Mouse (Mus musculus): ENCODE data around the gene Gm2115. TPM values are rescaled to one million over a fixed set of nuclear protein-coding genes. Genes with fewer than 3 reads are reported as not detected.
A peak's percentile ranks its signal among the peaks of the same experiment; 100 is the strongest.

Gene Gm2115
- polyA plus RNA-seq, 1 experiment from 2014 or later: 0.45 TPM

GRCm38 (mm10) chr7:84522426-84522825 lies 6.3 kb upstream of the Gm2115 start:
- DNase-seq (ENCODE audit: low spot score) (no peak), ATAC-seq (peak; percentile 40)
- H3K27ac ChIP-seq (ENCODE audit: low read length): no peak overlapping the region
- no peak overlapping the region for H3K4me2 ChIP-seq (replicated peaks; ENCODE audit: low read depth, low read length)
- H3K9me3 ChIP-seq (ENCODE audit: low read length): no peaks in the 10 kb centered on the region; the same call in 1 of the 2 replicates
- peaks cover 3% of the 10 kb centered on the region; the same call in 1 of the 2 replicates for H3K4me1 ChIP-seq (ENCODE audit: insufficient read depth, low read depth, low read length)
- H3K9ac ChIP-seq (replicated peaks; ENCODE audit: low read depth): no peak overlapping the region
- TF ChIP-seq CTCF (IDR thresholded peaks at IDR 0.05) (no peak), EP300 (IDR thresholded peaks at IDR 0.05) (no peak)
- WGBS: 20% methylated on average over 1 of the region's 1 CpGs
- no peak overlapping the region for H3K4me3 ChIP-seq (ENCODE audit: low read depth, low read length)
- H3K27me3 ChIP-seq (replicated peaks; ENCODE audit: insufficient read depth, low read length): no peaks in the 10 kb centered on the region
- H3K36me3 ChIP-seq (ENCODE audit: insufficient read depth, low read length): no peaks in the 10 kb centered on the region

DNA sequence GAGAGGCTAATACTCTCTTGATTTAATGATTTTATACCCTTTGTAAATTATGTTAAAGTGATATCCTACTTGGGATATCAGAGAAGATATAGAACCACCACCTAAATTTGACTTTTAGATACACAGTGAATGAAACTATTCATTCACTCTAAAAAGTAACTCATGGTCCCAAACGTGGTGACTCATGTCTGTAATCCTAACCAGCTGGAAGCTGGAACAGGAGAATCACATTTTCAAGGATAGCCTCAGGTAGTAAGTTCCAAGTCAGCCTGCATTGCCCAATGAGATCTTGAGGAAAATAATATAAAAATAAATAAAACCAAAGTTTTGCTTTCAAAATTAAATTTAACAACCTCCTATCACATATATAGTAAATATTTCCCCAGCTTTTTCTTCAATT lies 2.6 kb upstream of the Gm2115 start:
- no peaks in the 10 kb centered on the region for H3K36me3 ChIP-seq (ENCODE audit: insufficient read depth, low read length)
- H3K4me1 ChIP-seq (ENCODE audit: insufficient read depth, low read depth, low read length): peaks cover 3% of the 10 kb centered on the region; the same call in 1 of the 2 replicates
- WGBS: 23% methylated on average over 1 of the region's 1 CpGs
- H3K9ac ChIP-seq (replicated peaks; ENCODE audit: low read depth): no peak overlapping the region
- H3K9me3 ChIP-seq (ENCODE audit: low read length): no peaks in the 10 kb centered on the region
- ATAC-seq (no peak), DNase-seq (ENCODE audit: low spot score) (no peak)
- TF ChIP-seq EP300 (IDR thresholded peaks at IDR 0.05): no peak
- TF ChIP-seq CTCF (IDR thresholded peaks at IDR 0.05): no peak
- H3K27ac ChIP-seq (ENCODE audit: low read length): no peak overlapping the region
- no peak overlapping the region for H3K4me3 ChIP-seq (ENCODE audit: low read depth, low read length)
- H3K27me3 ChIP-seq (replicated peaks; ENCODE audit: insufficient read depth, low read length): peaks cover 11% of the 10 kb centered on the region; the same call in 1 of the 2 replicates
- no peak overlapping the region for H3K4me2 ChIP-seq (replicated peaks; ENCODE audit: low read depth, low read length)

DNA sequence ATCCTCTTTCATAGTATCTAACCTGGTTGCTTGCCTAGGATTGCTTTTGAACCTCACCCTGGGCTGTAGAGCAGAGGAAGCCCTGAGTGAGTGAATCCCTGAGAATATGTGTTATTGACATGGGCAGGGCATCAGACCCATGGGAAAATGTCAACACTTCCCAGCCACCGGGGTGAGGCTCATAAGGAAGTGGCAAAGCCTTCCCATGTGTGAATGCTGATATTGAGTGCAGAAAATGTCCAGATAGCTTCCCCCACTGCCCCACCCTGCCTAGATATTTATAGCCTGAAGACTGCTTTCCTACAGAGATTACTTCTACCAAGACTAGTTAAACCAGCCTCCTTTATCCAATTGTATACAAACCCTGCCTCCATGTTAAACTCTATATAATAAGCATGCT lies 4.0 kb downstream of the Gm2115 start:
- 52% methylated on average over 1 of the region's 1 CpGs for WGBS
- H3K4me2 ChIP-seq (replicated peaks; ENCODE audit: low read depth, low read length): no peak overlapping the region
- no peaks in the 10 kb centered on the region for H3K36me3 ChIP-seq (ENCODE audit: insufficient read depth, low read length)
- peaks cover 11% of the 10 kb centered on the region; the same call in 1 of the 2 replicates for H3K27me3 ChIP-seq (replicated peaks; ENCODE audit: insufficient read depth, low read length)
- no peak overlapping the region for H3K27ac ChIP-seq (ENCODE audit: low read length)
- H3K4me3 ChIP-seq (ENCODE audit: low read depth, low read length): no peak overlapping the region
- H3K9me3 ChIP-seq (ENCODE audit: low read length): no peaks in the 10 kb centered on the region
- no peaks in the 10 kb centered on the region for H3K4me1 ChIP-seq (ENCODE audit: insufficient read depth, low read depth, low read length)
- ATAC-seq (no peak), DNase-seq (ENCODE audit: low spot score) (no peak)
- no peak overlapping the region for H3K9ac ChIP-seq (replicated peaks; ENCODE audit: low read depth)
- TF ChIP-seq EP300 (IDR thresholded peaks at IDR 0.05) (no peak), CTCF (IDR thresholded peaks at IDR 0.05) (no peak)

DNA sequence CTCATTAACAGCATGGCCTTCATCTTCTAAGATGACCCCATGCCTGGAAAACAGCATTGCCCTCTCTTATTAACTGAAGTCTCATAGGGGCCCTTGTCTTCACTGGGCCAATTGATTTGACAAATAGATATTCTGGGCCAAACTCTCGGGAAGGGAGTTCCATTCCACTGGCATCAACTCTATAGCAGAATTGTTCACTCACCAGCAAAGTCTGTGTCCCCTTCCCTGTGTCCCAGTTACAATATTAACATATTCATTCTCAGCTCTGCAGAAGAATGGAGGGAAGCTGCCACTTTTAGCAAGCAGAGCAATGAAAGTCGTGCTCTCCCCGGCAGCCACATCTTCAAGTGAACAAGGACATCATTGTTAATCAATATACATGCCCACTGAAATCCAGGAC lies 5.9 kb downstream of the Gm2115 start:
- Histone ChIP-seq H3K4me3 (ENCODE audit: low read depth, low read length) (no peak overlapping the region), H3K36me3 (ENCODE audit: insufficient read depth, low read length) (no peaks in the 10 kb centered on the region), H3K4me1 (ENCODE audit: insufficient read depth, low read depth, low read length) (no peaks in the 10 kb centered on the region), H3K27me3 (replicated peaks; ENCODE audit: insufficient read depth, low read length) (0 out of 2 replicates have a peak, but pooled peaks cover 5% of the 10 kb centered on the region), H3K4me2 (replicated peaks; ENCODE audit: low read depth, low read length) (no peak overlapping the region), H3K9ac (replicated peaks; ENCODE audit: low read depth) (no peak overlapping the region), H3K9me3 (ENCODE audit: low read length) (no peaks in the 10 kb centered on the region), H3K27ac (ENCODE audit: low read length) (no peak overlapping the region)
- no peak for ATAC-seq
- WGBS: 58% methylated on average over 3 of the region's 3 CpGs
- DNase-seq (ENCODE audit: low spot score): no peak
- TF ChIP-seq CTCF (IDR thresholded peaks at IDR 0.05) (no peak), EP300 (IDR thresholded peaks at IDR 0.05) (no peak)

DNA sequence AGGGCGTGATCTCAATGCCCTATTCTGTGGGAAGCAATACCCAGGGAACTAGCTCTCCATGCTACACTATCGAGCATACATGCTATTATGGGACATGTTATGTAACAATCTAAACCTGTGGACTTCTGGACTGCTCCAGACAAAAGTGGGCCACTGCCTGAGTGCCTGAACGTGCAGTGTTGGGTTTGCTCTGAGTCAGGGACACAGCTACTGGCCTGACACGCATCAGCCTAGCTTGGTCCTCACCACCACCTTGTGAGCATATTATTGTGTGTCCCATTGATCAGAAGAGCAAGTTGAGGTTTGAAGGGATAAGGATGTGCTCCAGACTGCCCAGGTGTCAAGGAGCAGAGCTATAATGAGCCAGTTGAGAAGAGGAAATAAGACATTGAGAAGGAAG lies 16.2 kb downstream of the Gm2115 start:
- no peaks in the 10 kb centered on the region for H3K36me3 ChIP-seq (ENCODE audit: insufficient read depth, low read length)
- no peak for TF ChIP-seq EP300 (IDR thresholded peaks at IDR 0.05)
- TF ChIP-seq CTCF (IDR thresholded peaks at IDR 0.05): no peak

DNA sequence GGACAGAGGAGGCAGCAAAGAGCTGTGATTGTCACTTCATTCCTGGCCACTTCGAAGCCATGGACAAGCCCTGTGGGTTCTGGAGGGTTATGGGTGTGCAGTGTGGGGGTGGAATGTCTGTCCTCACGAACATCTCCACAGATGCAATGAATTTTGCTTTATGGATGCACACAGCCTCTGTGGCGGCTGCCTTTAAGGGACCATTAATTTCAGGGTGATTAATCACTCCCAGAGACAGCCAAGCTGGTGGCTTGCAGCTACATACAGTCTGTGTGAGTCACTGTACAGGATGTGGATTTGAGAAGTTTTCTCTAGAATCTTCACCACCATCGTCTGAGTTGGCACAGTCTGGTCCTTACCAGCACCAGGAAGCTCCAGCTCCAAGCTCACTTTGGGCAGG lies 17.9 kb downstream of the Gm2115 start:
- Histone ChIP-seq H3K9me3 (ENCODE audit: low read length) (no peaks in the 10 kb centered on the region), H3K4me3 (ENCODE audit: low read depth, low read length) (no peak overlapping the region), H3K27me3 (replicated peaks; ENCODE audit: insufficient read depth, low read length) (no peaks in the 10 kb centered on the region), H3K4me2 (replicated peaks; ENCODE audit: low read depth, low read length) (no peak overlapping the region), H3K36me3 (ENCODE audit: insufficient read depth, low read length) (no peaks in the 10 kb centered on the region), H3K9ac (replicated peaks; ENCODE audit: low read depth) (no peak overlapping the region), H3K27ac (ENCODE audit: low read length) (no peak overlapping the region), H3K4me1 (ENCODE audit: insufficient read depth, low read depth, low read length) (no peaks in the 10 kb centered on the region)
- ATAC-seq: no peak
- DNase-seq (ENCODE audit: low spot score): no peak
- TF ChIP-seq CTCF (IDR thresholded peaks at IDR 0.05) (no peak), EP300 (IDR thresholded peaks at IDR 0.05) (no peak)
- 56% methylated on average over 4 of the region's 4 CpGs for WGBS

More for the DNA sequence above, 16.2 kb downstream of the Gm2115 start:
- Histone ChIP-seq H3K27me3 (replicated peaks; ENCODE audit: insufficient read depth, low read length) (no peaks in the 10 kb centered on the region), H3K9me3 (ENCODE audit: low read length) (no peaks in the 10 kb centered on the region), H3K4me3 (ENCODE audit: low read depth, low read length) (no peak overlapping the region), H3K4me1 (ENCODE audit: insufficient read depth, low read depth, low read length) (no peaks in the 10 kb centered on the region), H3K27ac (ENCODE audit: low read length) (no peak overlapping the region), H3K4me2 (replicated peaks; ENCODE audit: low read depth, low read length) (no peak overlapping the region), H3K9ac (replicated peaks; ENCODE audit: low read depth) (no peak overlapping the region)
- DNase-seq (ENCODE audit: low spot score) (no peak), ATAC-seq (no peak)
- 78% methylated on average over 4 of the region's 4 CpGs for WGBS

GRCm38 (mm10) chr7:84551472-84551871 lies 22.7 kb downstream of the Gm2115 start:
- DNase-seq (ENCODE audit: low spot score) (no peak), ATAC-seq (no peak)
- Histone ChIP-seq H3K9ac (replicated peaks; ENCODE audit: low read depth) (no peak overlapping the region), H3K4me1 (ENCODE audit: insufficient read depth, low read depth, low read length) (no peaks in the 10 kb centered on the region), H3K27me3 (replicated peaks; ENCODE audit: insufficient read depth, low read length) (no peaks in the 10 kb centered on the region), H3K9me3 (ENCODE audit: low read length) (no peaks in the 10 kb centered on the region), H3K36me3 (ENCODE audit: insufficient read depth, low read length) (no peaks in the 10 kb centered on the region), H3K27ac (ENCODE audit: low read length) (no peak overlapping the region), H3K4me3 (ENCODE audit: low read depth, low read length) (no peak overlapping the region), H3K4me2 (replicated peaks; ENCODE audit: low read depth, low read length) (no peak overlapping the region)
- WGBS: 86% methylated on average over 2 of the region's 2 CpGs
- no peak for TF ChIP-seq CTCF (IDR thresholded peaks at IDR 0.05)
- no peak for TF ChIP-seq EP300 (IDR thresholded peaks at IDR 0.05)

Data from lung, postnatal 0 days (tissue).